In genomic region chr16:17559396-17560027, GRCm38 (mm10) we compare ENCODE assay signal across 14 mouse cellular contexts. TPM values are rescaled to one million over a fixed set of nuclear protein-coding genes. Genes with fewer than 3 reads are reported as not detected.
DNase-seq lines count a peak whose midpoint lies in the region; ATAC-seq and TF ChIP-seq lines count a peak whose summit lies in the region.
"Had no signal": no experiment of that assay in that cellular context is flagged by ENCODE, and none has a peak within 500 bp of the region (broad histone marks: within the 10 kb centered on the region; RNA-seq: fewer than 3 reads in every experiment).

No protein-coding gene starts in this region.

- WGBS in forebrain, embryonic 10.5 days: 64% methylated on average over 9 of the region's 9 CpGs
- WGBS in forebrain, postnatal 0 days: 63% methylated on average over 9 of the region's 9 CpGs
- WGBS in kidney, embryonic 15.5 days: 66% methylated on average over 9 of the region's 9 CpGs
- WGBS in kidney, adult 2 months: 86% methylated on average over 9 of the region's 9 CpGs
- WGBS in embryonic facial prominence, embryonic 10.5 days: 65% methylated on average over 9 of the region's 9 CpGs
- WGBS in midbrain, embryonic 12.5 days: 67% methylated on average over 9 of the region's 9 CpGs

- no peak for ATAC-seq in forebrain, postnatal 0 days
- ATAC-seq in kidney, embryonic 15.5 days (replicated peaks; ENCODE audit: low FRiP score): no peak
- no peak for ATAC-seq in midbrain, embryonic 12.5 days (ENCODE audit: low FRiP score, low read depth)

- peak overlapping the region; percentile 41 for H3K4me3 ChIP-seq in forebrain, embryonic 10.5 days
- H3K4me3 ChIP-seq in forebrain, postnatal 0 days (ENCODE audit: low read depth, low read length): no peak overlapping the region
- H3K4me3 ChIP-seq in kidney, embryonic 15.5 days (replicated peaks): 0 out of 2 replicates have a peak overlapping the region, but pooled peaks have one; percentile 1
- H3K4me3 ChIP-seq in kidney, adult 2 months (ENCODE audit: insufficient read depth, low read depth, low read length): no peak overlapping the region
- H3K4me3 ChIP-seq in embryonic facial prominence, embryonic 10.5 days: peak overlapping the region; percentile 42
- H3K4me3 ChIP-seq in midbrain, embryonic 12.5 days: no peak overlapping the region
- H3K4me3 ChIP-seq: limb, embryonic 12.5 days had no signal

- H3K4me2 ChIP-seq in forebrain, postnatal 0 days (ENCODE audit: low read depth): no peak overlapping the region
- peak overlapping the region; percentile 52 for H3K4me2 ChIP-seq in kidney, embryonic 15.5 days
- H3K4me2 ChIP-seq in midbrain, embryonic 12.5 days (replicated peaks): peak overlapping the region; percentile 36

- peaks cover 63% of the 10 kb centered on the region for H3K4me1 ChIP-seq in forebrain, embryonic 10.5 days
- 0 out of 2 replicates have a peak, but pooled peaks cover 5% of the 10 kb centered on the region for H3K4me1 ChIP-seq in forebrain, postnatal 0 days (ENCODE audit: insufficient read depth)
- peaks cover 48% of the 10 kb centered on the region for H3K4me1 ChIP-seq in kidney, embryonic 15.5 days
- H3K4me1 ChIP-seq in kidney, adult 2 months (ENCODE audit: control insufficient read depth, insufficient read depth, low read length): peaks cover under 1% of the 10 kb centered on the region; the same call in 1 of the 2 replicates
- H3K4me1 ChIP-seq in embryonic facial prominence, embryonic 10.5 days: peaks cover 57% of the 10 kb centered on the region
- H3K4me1 ChIP-seq in midbrain, embryonic 12.5 days: peaks cover 50% of the 10 kb centered on the region

- H3K36me3 ChIP-seq in forebrain, embryonic 10.5 days (replicated peaks): no peaks in the 10 kb centered on the region
- no peaks in the 10 kb centered on the region for H3K36me3 ChIP-seq in forebrain, postnatal 0 days (ENCODE audit: insufficient read depth)
- H3K36me3 ChIP-seq in kidney, embryonic 15.5 days: no peaks in the 10 kb centered on the region
- no peaks in the 10 kb centered on the region for H3K36me3 ChIP-seq in kidney, adult 2 months (ENCODE audit: control insufficient read depth, insufficient read depth, low read length)
- H3K36me3 ChIP-seq in embryonic facial prominence, embryonic 10.5 days (replicated peaks): no peaks in the 10 kb centered on the region
- no peaks in the 10 kb centered on the region for H3K36me3 ChIP-seq in midbrain, embryonic 12.5 days
- H3K36me3 ChIP-seq: limb, embryonic 12.5 days had no signal

- H3K27ac ChIP-seq in forebrain, embryonic 10.5 days: peak overlapping the region; percentile 83
- no peak overlapping the region for H3K27ac ChIP-seq in forebrain, postnatal 0 days (ENCODE audit: low read depth, low read length)
- no peak overlapping the region; the same call in 1 of the 2 replicates for H3K27ac ChIP-seq in kidney, embryonic 15.5 days
- no peak overlapping the region for H3K27ac ChIP-seq in kidney, adult 2 months (ENCODE audit: insufficient read depth, low read depth, low read length)
- peak overlapping the region; percentile 76 for H3K27ac ChIP-seq in embryonic facial prominence, embryonic 10.5 days (replicated peaks)
- no peak overlapping the region; the same call in 1 of the 2 replicates for H3K27ac ChIP-seq in midbrain, embryonic 12.5 days (replicated peaks)
- H3K27ac ChIP-seq: limb, embryonic 12.5 days had no signal

- TF ChIP-seq CTCF in forebrain, postnatal 0 days (IDR thresholded peaks at IDR 0.05; ENCODE audit: low read depth): no peak
- TF ChIP-seq CTCF in kidney, adult 2 months (conservative IDR thresholded peaks at IDR 0.05; ENCODE audit: insufficient read depth, insufficient read length, low read depth, low read length): no peak

- no peak for DNase-seq in forebrain, embryonic 10.5 days (ENCODE audit: extremely low spot score, low spot score)
- DNase-seq in forebrain, postnatal 0 days: no peak
- no peak for DNase-seq in kidney, adult 2 months
- DNase-seq in embryonic facial prominence, embryonic 10.5 days (ENCODE audit: low spot score): no peak
- DNase-seq in thymus, postnatal 25 days: no peak
- DNase-seq in embryo, embryonic 10 days (ENCODE audit: low spot score): no peak
- DNase-seq: heart, postnatal 36 days; layer of hippocampus, adult 9-11 months; right cerebral cortex, postnatal 4 days had no signal

- peaks cover 51% of the 10 kb centered on the region for H3K27me3 ChIP-seq in forebrain, embryonic 10.5 days (ENCODE audit: poor library complexity, severe bottlenecking)
- peaks cover 5% of the 10 kb centered on the region; the same call in 1 of the 2 replicates for H3K27me3 ChIP-seq in forebrain, postnatal 0 days (ENCODE audit: insufficient read depth, low read length)
- peaks cover 8% of the 10 kb centered on the region for H3K27me3 ChIP-seq in kidney, embryonic 15.5 days
- no peaks in the 10 kb centered on the region for H3K27me3 ChIP-seq in kidney, adult 2 months (replicated peaks; ENCODE audit: control insufficient read depth, insufficient read depth, low read length)
- peaks cover 71% of the 10 kb centered on the region for H3K27me3 ChIP-seq in embryonic facial prominence, embryonic 10.5 days (replicated peaks; ENCODE audit: low read depth, poor library complexity, severe bottlenecking)
- H3K27me3 ChIP-seq in midbrain, embryonic 12.5 days: peaks cover 46% of the 10 kb centered on the region

- H3K9me3 ChIP-seq in forebrain, embryonic 10.5 days: no peaks in the 10 kb centered on the region
- H3K9me3 ChIP-seq in forebrain, postnatal 0 days (ENCODE audit: low read length): no peaks in the 10 kb centered on the region
- H3K9me3 ChIP-seq in kidney, embryonic 15.5 days (replicated peaks): no peaks in the 10 kb centered on the region
- H3K9me3 ChIP-seq in embryonic facial prominence, embryonic 10.5 days: no peaks in the 10 kb centered on the region
- no peaks in the 10 kb centered on the region for H3K9me3 ChIP-seq in midbrain, embryonic 12.5 days
- H3K9me3 ChIP-seq: limb, embryonic 12.5 days; megakaryocyte, embryonic 14.5 days had no signal

- no peak for TF ChIP-seq POLR2A in kidney, adult 2 months (IDR thresholded peaks at IDR 0.05; ENCODE audit: low read depth, low read length)

- no peak overlapping the region for H3K9ac ChIP-seq in forebrain, postnatal 0 days
- no peak overlapping the region for H3K9ac ChIP-seq in kidney, embryonic 15.5 days
- H3K9ac ChIP-seq in midbrain, embryonic 12.5 days (replicated peaks): no peak overlapping the region

RNA-seq across cellular contexts. Expression of gene Lrrc74b, which starts 1.5 kb away (rescaled TPM):
- polyA plus RNA-seq in forebrain, embryonic 10.5 days (2016; fragmentation: Nextera tagmentation; extraction: Ambion mirVana): 0.26 and 0.51 TPM in 2 replicates
- 3.0 and 3.5 TPM in 2 replicates for total RNA-seq in forebrain, postnatal 0 days (2014; rRNA removed)
- 2.3 and 4.1 TPM in 2 replicates for polyA plus RNA-seq in forebrain, postnatal 0 days (2015; fragmentation: Nextera tagmentation; extraction: Ambion mirVana)
- polyA plus RNA-seq in kidney, embryonic 15.5 days (2015; fragmentation: Nextera tagmentation; extraction: Ambion mirVana): 0.23 and 0.24 TPM in 2 replicates
- 0.05 and 0.11 TPM in 2 replicates for polyA plus RNA-seq in kidney, adult 2 months (2012; rRNA removed)
- 0.10 TPM in 1 of 2 replicates, not detected in the other for polyA plus RNA-seq in embryonic facial prominence, embryonic 10.5 days (2016; fragmentation: Nextera tagmentation; extraction: Ambion mirVana)
- 0.27 and 0.40 TPM in 2 replicates for polyA plus RNA-seq in midbrain, embryonic 12.5 days (2016; fragmentation: Nextera tagmentation; extraction: Ambion mirVana)
- total RNA-seq: adrenal gland, adult 18-20 months had no signal
- polyA plus RNA-seq: limb, embryonic 12.5 days had no signal

RNA-seq across cellular contexts. Expression of gene P2rx6, which starts 2.2 kb away (rescaled TPM):
- polyA plus RNA-seq in forebrain, embryonic 10.5 days (2016; fragmentation: Nextera tagmentation; extraction: Ambion mirVana): 0.46 and 0.62 TPM in 2 replicates
- total RNA-seq in forebrain, postnatal 0 days (2014; rRNA removed): 1.3 and 1.9 TPM in 2 replicates
- 1.5 and 2.8 TPM in 2 replicates for polyA plus RNA-seq in forebrain, postnatal 0 days (2015; fragmentation: Nextera tagmentation; extraction: Ambion mirVana)
- 0.82 and 1.2 TPM in 2 replicates for polyA plus RNA-seq in kidney, embryonic 15.5 days (2015; fragmentation: Nextera tagmentation; extraction: Ambion mirVana)
- 0.86 and 1.1 TPM in 2 replicates for polyA plus RNA-seq in kidney, adult 2 months (2012; rRNA removed)
- polyA plus RNA-seq in embryonic facial prominence, embryonic 10.5 days (2016; fragmentation: Nextera tagmentation; extraction: Ambion mirVana): 0.21 and 0.24 TPM in 2 replicates
- 0.80 and 1.4 TPM in 2 replicates for polyA plus RNA-seq in midbrain, embryonic 12.5 days (2016; fragmentation: Nextera tagmentation; extraction: Ambion mirVana)

RNA-seq across cellular contexts. Expression of gene Slc7a4, which starts 23.5 kb away (rescaled TPM):
- polyA plus RNA-seq in forebrain, embryonic 10.5 days (2016; fragmentation: Nextera tagmentation; extraction: Ambion mirVana): 2.2 and 2.7 TPM in 2 replicates
- 47.5 and 53.4 TPM in 2 replicates for total RNA-seq in forebrain, postnatal 0 days (2014; rRNA removed)
- 33.1 and 47.3 TPM in 2 replicates for polyA plus RNA-seq in forebrain, postnatal 0 days (2015; fragmentation: Nextera tagmentation; extraction: Ambion mirVana)
- polyA plus RNA-seq in kidney, embryonic 15.5 days (2015; fragmentation: Nextera tagmentation; extraction: Ambion mirVana): 8.6 and 10.3 TPM in 2 replicates
- polyA plus RNA-seq in kidney, adult 2 months (2012; rRNA removed): 8.1 and 9.1 TPM in 2 replicates
- 1.5 and 1.6 TPM in 2 replicates for polyA plus RNA-seq in embryonic facial prominence, embryonic 10.5 days (2016; fragmentation: Nextera tagmentation; extraction: Ambion mirVana)
- 4.5 and 5.6 TPM in 2 replicates for polyA plus RNA-seq in midbrain, embryonic 12.5 days (2016; fragmentation: Nextera tagmentation; extraction: Ambion mirVana)

RNA-seq across cellular contexts. Expression of gene Thap7, which starts 28.6 kb away (rescaled TPM):
- 51.7 and 53.4 TPM in 2 replicates for polyA plus RNA-seq in forebrain, embryonic 10.5 days (2016; fragmentation: Nextera tagmentation; extraction: Ambion mirVana)
- total RNA-seq in forebrain, postnatal 0 days (2014; rRNA removed): 69.2 and 71.0 TPM in 2 replicates
- 58.3 and 64.4 TPM in 2 replicates for polyA plus RNA-seq in forebrain, postnatal 0 days (2015; fragmentation: Nextera tagmentation; extraction: Ambion mirVana)
- 51.9 and 55.2 TPM in 2 replicates for polyA plus RNA-seq in kidney, embryonic 15.5 days (2015; fragmentation: Nextera tagmentation; extraction: Ambion mirVana)
- 103 and 115 TPM in 2 replicates for polyA plus RNA-seq in kidney, adult 2 months (2012; rRNA removed)
- 49.4 and 52.2 TPM in 2 replicates for polyA plus RNA-seq in embryonic facial prominence, embryonic 10.5 days (2016; fragmentation: Nextera tagmentation; extraction: Ambion mirVana)
- polyA plus RNA-seq in midbrain, embryonic 12.5 days (2016; fragmentation: Nextera tagmentation; extraction: Ambion mirVana): 53.1 and 61.2 TPM in 2 replicates

RNA-seq across cellular contexts. Expression of gene Lztr1, which starts 51.0 kb away (rescaled TPM):
- polyA plus RNA-seq in forebrain, embryonic 10.5 days (2016; fragmentation: Nextera tagmentation; extraction: Ambion mirVana): 78.1 and 92.3 TPM in 2 replicates
- 206 and 244 TPM in 2 replicates for total RNA-seq in forebrain, postnatal 0 days (2014; rRNA removed)
- polyA plus RNA-seq in forebrain, postnatal 0 days (2015; fragmentation: Nextera tagmentation; extraction: Ambion mirVana): 91.4 and 103 TPM in 2 replicates
- 83.3 and 96.0 TPM in 2 replicates for polyA plus RNA-seq in kidney, embryonic 15.5 days (2015; fragmentation: Nextera tagmentation; extraction: Ambion mirVana)
- 295 and 386 TPM in 2 replicates for polyA plus RNA-seq in kidney, adult 2 months (2012; rRNA removed)
- 84.2 and 87.5 TPM in 2 replicates for polyA plus RNA-seq in embryonic facial prominence, embryonic 10.5 days (2016; fragmentation: Nextera tagmentation; extraction: Ambion mirVana)
- 107 and 118 TPM in 2 replicates for polyA plus RNA-seq in midbrain, embryonic 12.5 days (2016; fragmentation: Nextera tagmentation; extraction: Ambion mirVana)

Comparison
In these comparisons a context has a peak if more than half of its experiments do, and no peak if none do; other contexts are left out.
1. H3K27ac ChIP-seq: peak in forebrain, embryonic 10.5 days (single experiment) and embryonic facial prominence, embryonic 10.5 days (single experiment); none in forebrain, postnatal 0 days (single experiment), kidney, embryonic 15.5 days (single experiment), kidney, adult 2 months (single experiment) and midbrain, embryonic 12.5 days (single experiment).
2. H3K4me3 ChIP-seq: peak in forebrain, embryonic 10.5 days (single experiment), kidney, embryonic 15.5 days (single experiment) and embryonic facial prominence, embryonic 10.5 days (single experiment); none in forebrain, postnatal 0 days (single experiment), kidney, adult 2 months (single experiment) and midbrain, embryonic 12.5 days (single experiment).